Mouse (Mus musculus): ENCODE results near the gene Scaf8. TPM values are rescaled to one million over a fixed set of nuclear protein-coding genes. Genes with fewer than 3 reads are reported as not detected.

Gene Scaf8
- total and polyA plus RNA-seq, 3 experiments: 15.6 to 31.4 (median 28.1) TPM

DNA sequence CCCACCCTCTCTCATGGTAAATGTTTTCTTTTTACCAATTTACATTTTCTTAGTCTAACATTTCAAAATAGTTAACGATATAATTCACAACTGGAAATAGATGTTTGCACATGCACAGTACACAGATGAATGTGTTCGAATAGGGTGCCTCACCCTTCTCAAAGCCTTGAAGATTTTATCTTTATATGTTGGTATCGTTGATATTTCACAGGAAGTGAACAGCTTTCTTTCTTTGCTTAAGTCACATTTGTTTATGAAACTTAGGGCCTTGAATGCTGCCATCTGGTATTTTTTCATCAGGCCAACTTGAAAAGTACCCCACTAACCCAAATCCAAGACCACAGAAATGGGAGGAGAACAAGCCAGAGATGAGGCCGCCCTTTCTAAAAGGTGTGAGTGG lies 94.8 kb downstream of the Scaf8 start:
- Histone ChIP-seq H3K9ac (ENCODE audit: low read depth, low read length) (no peak overlapping the region), H3K27me3 (ENCODE audit: control insufficient read depth, insufficient read depth, low read length) (no peaks in the 10 kb centered on the region), H3K4me3 (no peak overlapping the region), H3K4me1 (ENCODE audit: control insufficient read depth, insufficient read depth, low read length) (peaks cover 9% of the 10 kb centered on the region), H3K27ac (no peak overlapping the region), H3K36me3 (ENCODE audit: control insufficient read depth, insufficient read depth, low read length) (peaks cover 10% of the 10 kb centered on the region), H3K79me2 (replicated peaks; ENCODE audit: control insufficient read depth, insufficient read depth, low read length) (peaks cover 1% of the 10 kb centered on the region; the same call in 1 of the 2 replicates)
- TF ChIP-seq POLR2A (IDR thresholded peaks at IDR 0.05; ENCODE audit: insufficient read depth, low read depth, low read length) (no peak), EP300 (IDR thresholded peaks at IDR 0.05; ENCODE audit: insufficient read depth, low read depth, low read length) (no peak), CTCF (IDR thresholded peaks at IDR 0.05) (no peak)
- intact Hi-C loops (cut with DNase I): no loop called here
- DNase-seq: no peak
- 88% methylated on average over 4 of the region's 4 CpGs for WGBS

DNA sequence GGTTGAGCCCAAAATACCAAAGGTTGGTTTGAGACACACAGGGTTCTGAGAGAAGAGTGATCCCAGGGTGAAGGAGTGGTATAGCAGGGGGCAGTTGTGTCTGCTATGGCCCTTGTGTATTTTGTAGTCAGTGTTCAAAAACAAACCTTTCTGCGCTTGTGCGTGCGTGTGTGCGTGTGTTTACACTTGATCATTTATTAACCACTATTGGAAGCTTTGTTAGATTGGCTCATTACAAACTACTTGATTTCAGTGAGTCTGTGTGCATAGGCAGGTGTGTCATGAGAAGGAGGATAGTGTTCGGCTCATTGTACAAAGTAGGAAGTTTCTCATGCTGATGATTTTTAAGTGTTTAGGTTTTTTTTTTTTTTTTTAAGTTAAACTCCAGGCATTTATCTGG lies 95.4 kb downstream of the Scaf8 start:
- H3K27ac ChIP-seq: no peak overlapping the region
- intact Hi-C loops (cut with DNase I): no loop called here
- H3K4me1 ChIP-seq (ENCODE audit: control insufficient read depth, insufficient read depth, low read length): peaks cover 9% of the 10 kb centered on the region
- H3K9ac ChIP-seq (ENCODE audit: low read depth, low read length): no peak overlapping the region
- 95% methylated on average over 5 of the region's 5 CpGs for WGBS
- H3K36me3 ChIP-seq (ENCODE audit: control insufficient read depth, insufficient read depth, low read length): peaks cover 10% of the 10 kb centered on the region
- H3K4me3 ChIP-seq: no peak overlapping the region
- H3K79me2 ChIP-seq (replicated peaks; ENCODE audit: control insufficient read depth, insufficient read depth, low read length): peaks cover 1% of the 10 kb centered on the region
- DNase-seq: no peak
- TF ChIP-seq EP300 (IDR thresholded peaks at IDR 0.05; ENCODE audit: insufficient read depth, low read depth, low read length) (no peak), CTCF (IDR thresholded peaks at IDR 0.05) (no peak), POLR2A (IDR thresholded peaks at IDR 0.05; ENCODE audit: insufficient read depth, low read depth, low read length) (no peak)
- no peaks in the 10 kb centered on the region for H3K27me3 ChIP-seq (ENCODE audit: control insufficient read depth, insufficient read depth, low read length)

DNA sequence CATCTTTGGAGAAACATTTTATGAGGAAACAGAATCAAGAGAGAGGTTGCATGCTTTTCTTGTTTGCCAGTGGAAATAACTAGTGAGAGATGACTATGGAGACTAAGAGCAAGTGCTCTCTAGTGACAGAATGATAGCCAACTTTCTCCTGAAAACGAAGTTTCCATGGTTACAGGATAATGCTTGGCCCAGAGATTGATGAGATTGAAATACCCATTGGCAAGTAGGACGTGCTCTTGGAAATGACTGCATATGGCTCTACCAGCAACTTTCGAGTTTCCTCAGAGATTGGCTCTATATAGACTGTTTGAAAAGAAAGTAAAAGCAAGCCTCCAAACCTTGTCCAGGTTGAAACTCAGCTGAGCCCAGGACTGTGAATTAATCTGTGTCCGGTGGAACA lies 97.3 kb downstream of the Scaf8 start:
- Histone ChIP-seq H3K27ac (no peak overlapping the region), H3K4me1 (ENCODE audit: control insufficient read depth, insufficient read depth, low read length) (peaks cover 2% of the 10 kb centered on the region), H3K27me3 (ENCODE audit: control insufficient read depth, insufficient read depth, low read length) (no peaks in the 10 kb centered on the region), H3K36me3 (ENCODE audit: control insufficient read depth, insufficient read depth, low read length) (peaks cover 3% of the 10 kb centered on the region), H3K4me3 (no peak overlapping the region), H3K9ac (ENCODE audit: low read depth, low read length) (no peak overlapping the region), H3K79me2 (replicated peaks; ENCODE audit: control insufficient read depth, insufficient read depth, low read length) (peaks cover 1% of the 10 kb centered on the region)
- TF ChIP-seq EP300 (IDR thresholded peaks at IDR 0.05; ENCODE audit: insufficient read depth, low read depth, low read length): no peak
- no peak for DNase-seq
- intact Hi-C loops (cut with DNase I): no loop called here
- 84% methylated on average over 4 of the region's 4 CpGs for WGBS

- no peak for TF ChIP-seq EP300 (IDR thresholded peaks at IDR 0.05; ENCODE audit: insufficient read depth, low read depth, low read length)
- no peak for TF ChIP-seq CTCF (IDR thresholded peaks at IDR 0.05)
- no peak for TF ChIP-seq POLR2A (IDR thresholded peaks at IDR 0.05; ENCODE audit: insufficient read depth, low read depth, low read length)
- H3K9ac ChIP-seq (ENCODE audit: low read depth, low read length): no peak overlapping the region
- peaks cover 1% of the 10 kb centered on the region for H3K79me2 ChIP-seq (replicated peaks; ENCODE audit: control insufficient read depth, insufficient read depth, low read length)
- intact Hi-C loops (cut with DNase I): no loop called here
- DNase-seq: no peak
- H3K4me3 ChIP-seq: no peak overlapping the region
- 95% methylated on average over 10 of the region's 10 CpGs for WGBS
- no peak overlapping the region for H3K27ac ChIP-seq
- peaks cover 2% of the 10 kb centered on the region for H3K36me3 ChIP-seq (ENCODE audit: control insufficient read depth, insufficient read depth, low read length)
- H3K4me1 ChIP-seq (ENCODE audit: control insufficient read depth, insufficient read depth, low read length): no peaks in the 10 kb centered on the region; the same call in 1 of the 2 replicates
- no peaks in the 10 kb centered on the region for H3K27me3 ChIP-seq (ENCODE audit: control insufficient read depth, insufficient read depth, low read length)
Measured at GRCm38 (mm10) chr17:3212886-3213285, 98.1 kb downstream of the Scaf8 start.

GRCm38 (mm10) chr17:3214852-3215251 lies 100.1 kb downstream of the Scaf8 start:
- Histone ChIP-seq H3K9ac (ENCODE audit: low read depth, low read length) (no peak overlapping the region), H3K4me1 (ENCODE audit: control insufficient read depth, insufficient read depth, low read length) (peaks cover 4% of the 10 kb centered on the region), H3K4me3 (no peak overlapping the region), H3K79me2 (replicated peaks; ENCODE audit: control insufficient read depth, insufficient read depth, low read length) (peaks cover 1% of the 10 kb centered on the region), H3K27ac (no peak overlapping the region), H3K36me3 (ENCODE audit: control insufficient read depth, insufficient read depth, low read length) (no peaks in the 10 kb centered on the region; the same call in 1 of the 2 replicates), H3K27me3 (ENCODE audit: control insufficient read depth, insufficient read depth, low read length) (no peaks in the 10 kb centered on the region)
- WGBS: 93% methylated on average over 2 of the region's 2 CpGs
- no peak for TF ChIP-seq EP300 (IDR thresholded peaks at IDR 0.05; ENCODE audit: insufficient read depth, low read depth, low read length)
- no peak for TF ChIP-seq CTCF (IDR thresholded peaks at IDR 0.05)
- TF ChIP-seq POLR2A (IDR thresholded peaks at IDR 0.05; ENCODE audit: insufficient read depth, low read depth, low read length): no peak
- intact Hi-C loops (cut with DNase I): no loop called here
- no peak for DNase-seq

GRCm38 (mm10) chr17:3217023-3217422 lies 102.3 kb downstream of the Scaf8 start:
- H3K27me3 ChIP-seq (ENCODE audit: control insufficient read depth, insufficient read depth, low read length): no peaks in the 10 kb centered on the region
- no peak for DNase-seq
- intact Hi-C loops (cut with DNase I): no loop called here
- no peak overlapping the region for H3K4me3 ChIP-seq
- H3K27ac ChIP-seq: no peak overlapping the region
- WGBS: 74% methylated on average over 5 of the region's 5 CpGs
- H3K4me1 ChIP-seq (ENCODE audit: control insufficient read depth, insufficient read depth, low read length): peaks cover 4% of the 10 kb centered on the region
- H3K79me2 ChIP-seq (replicated peaks; ENCODE audit: control insufficient read depth, insufficient read depth, low read length): no peaks in the 10 kb centered on the region; the same call in 1 of the 2 replicates
- no peaks in the 10 kb centered on the region; the same call in 1 of the 2 replicates for H3K36me3 ChIP-seq (ENCODE audit: control insufficient read depth, insufficient read depth, low read length)
- TF ChIP-seq CTCF (IDR thresholded peaks at IDR 0.05): no peak
- no peak for TF ChIP-seq POLR2A (IDR thresholded peaks at IDR 0.05; ENCODE audit: insufficient read depth, low read depth, low read length)
- no peak for TF ChIP-seq EP300 (IDR thresholded peaks at IDR 0.05; ENCODE audit: insufficient read depth, low read depth, low read length)
- H3K9ac ChIP-seq (ENCODE audit: low read depth, low read length): no peak overlapping the region

Data from heart, adult 2 months (tissue).